Mouse (Mus musculus): ENCODE results near the gene Zswim1.
"Not testable (repeated sequence)": the region's sequence is repeated elsewhere in the genome, so short reads cannot be mapped to it uniquely, and the experiment has no call there.

The Zswim1 gene

GRCm38 (mm10) chr2:164862179-164862861 lies 39.8 kb downstream of the Zswim1 start:
- DNase-seq (ENCODE audit: extremely low spot score): no peak

GRCm38 (mm10) chr2:164863411-164863810 lies 40.9 kb downstream of the Zswim1 start:
- not testable (repeated sequence) for DNase-seq (ENCODE audit: extremely low spot score)

- DNase-seq (ENCODE audit: extremely low spot score): no peak
Observed at GRCm38 (mm10) chr2:164864593-164864992, 42.1 kb downstream of the Zswim1 start.

DNA sequence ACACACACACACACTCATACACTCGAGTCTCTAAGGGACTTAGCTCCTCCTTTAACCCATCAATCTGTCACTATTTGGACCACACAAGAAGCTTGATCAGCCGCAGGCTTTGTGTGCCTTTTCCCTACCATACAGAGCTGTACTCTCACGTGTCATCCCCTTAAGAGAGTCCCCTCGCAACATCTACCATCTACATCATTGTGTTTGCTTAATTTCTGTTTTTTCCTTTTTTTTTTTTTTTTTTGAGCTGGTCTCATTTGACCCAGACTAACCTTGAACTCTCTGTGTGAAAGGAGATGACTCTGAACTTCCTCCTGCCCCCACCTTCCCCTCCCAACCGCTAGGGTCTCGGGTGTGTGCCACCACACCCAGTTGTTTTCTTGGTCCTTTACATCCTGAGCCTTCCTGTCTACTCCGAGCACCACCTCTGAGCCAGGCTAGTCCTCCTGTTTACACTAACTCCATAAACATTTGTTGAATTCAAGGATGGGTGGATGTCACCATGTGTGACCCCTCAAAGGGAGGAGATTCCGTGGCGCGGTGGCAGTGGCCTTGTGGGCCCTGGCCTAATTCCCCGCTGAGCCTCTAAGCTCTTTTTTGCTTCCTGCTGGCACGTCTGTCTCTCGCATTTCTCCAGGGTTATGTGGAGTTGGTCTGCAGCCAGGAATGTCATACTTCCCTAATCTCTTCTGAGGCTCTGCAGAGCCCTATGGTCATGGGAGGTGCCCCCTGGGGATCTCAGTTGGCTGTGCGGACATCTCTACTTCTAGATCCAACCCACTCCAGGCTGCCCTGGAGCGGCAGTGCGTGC lies 44.5 kb downstream of the Zswim1 start:
- DNase-seq (ENCODE audit: extremely low spot score): no peak

DNA sequence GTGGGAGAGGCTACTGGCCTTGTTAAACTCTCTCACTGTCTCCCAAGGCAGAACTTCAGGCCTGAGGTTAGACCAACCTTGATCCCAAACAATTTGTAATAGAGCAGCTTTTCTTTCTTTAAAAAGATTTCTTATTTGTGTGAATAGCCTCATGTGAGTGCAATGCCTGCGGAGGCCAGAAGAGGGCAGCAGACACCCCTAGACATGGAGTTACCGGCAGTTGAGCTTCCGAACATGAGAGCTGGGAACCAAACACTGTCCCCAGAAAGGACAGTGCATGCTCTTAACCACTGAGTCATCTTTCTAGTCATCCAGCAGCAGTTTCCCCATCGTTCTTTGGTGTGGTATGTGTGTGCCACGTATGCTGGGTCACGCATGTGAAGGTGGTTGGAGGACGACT lies 45.1 kb downstream of the Zswim1 start:
- DNase-seq (ENCODE audit: extremely low spot score): no peak

GRCm38 (mm10) chr2:164868491-164868890 lies 46.0 kb downstream of the Zswim1 start:
- no peak for DNase-seq (ENCODE audit: extremely low spot score)

DNA sequence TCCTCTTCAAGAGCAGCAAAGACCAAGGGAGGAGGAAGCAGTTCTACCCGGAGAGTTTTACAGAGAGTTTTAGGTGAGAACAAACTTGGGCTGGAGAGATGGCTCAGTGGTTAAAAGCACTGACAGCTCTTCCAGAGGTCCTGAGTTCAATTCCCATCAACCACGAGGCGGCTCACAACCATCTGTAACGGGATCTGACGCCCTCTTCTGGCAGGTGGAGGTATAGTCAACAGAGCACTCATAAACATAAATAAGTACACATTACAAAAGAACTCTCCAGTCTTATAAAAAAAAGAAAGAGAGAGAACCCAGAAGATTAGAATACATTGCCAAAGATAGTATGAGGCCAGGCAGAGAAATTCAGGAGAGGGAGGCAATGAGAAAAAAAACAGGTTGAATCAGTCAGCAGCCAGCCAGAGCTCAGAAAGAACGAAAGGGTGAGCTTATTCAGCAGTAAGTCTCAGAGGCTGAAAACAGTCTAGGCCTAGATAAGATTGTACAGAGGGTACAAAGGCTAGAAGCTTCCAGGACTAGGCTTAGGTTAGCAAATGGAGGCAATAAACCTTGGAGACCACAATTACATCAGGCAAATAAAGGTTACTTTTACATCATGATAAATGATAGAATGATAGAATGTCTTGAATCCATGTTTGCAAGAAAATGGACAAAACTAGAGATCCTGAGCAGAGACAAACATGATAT lies 49.3 kb downstream of the Zswim1 start:
- no peak for DNase-seq (ENCODE audit: extremely low spot score)

- DNase-seq (ENCODE audit: extremely low spot score): no peak
Observed at GRCm38 (mm10) chr2:164873621-164874020, 51.1 kb downstream of the Zswim1 start.

DNA sequence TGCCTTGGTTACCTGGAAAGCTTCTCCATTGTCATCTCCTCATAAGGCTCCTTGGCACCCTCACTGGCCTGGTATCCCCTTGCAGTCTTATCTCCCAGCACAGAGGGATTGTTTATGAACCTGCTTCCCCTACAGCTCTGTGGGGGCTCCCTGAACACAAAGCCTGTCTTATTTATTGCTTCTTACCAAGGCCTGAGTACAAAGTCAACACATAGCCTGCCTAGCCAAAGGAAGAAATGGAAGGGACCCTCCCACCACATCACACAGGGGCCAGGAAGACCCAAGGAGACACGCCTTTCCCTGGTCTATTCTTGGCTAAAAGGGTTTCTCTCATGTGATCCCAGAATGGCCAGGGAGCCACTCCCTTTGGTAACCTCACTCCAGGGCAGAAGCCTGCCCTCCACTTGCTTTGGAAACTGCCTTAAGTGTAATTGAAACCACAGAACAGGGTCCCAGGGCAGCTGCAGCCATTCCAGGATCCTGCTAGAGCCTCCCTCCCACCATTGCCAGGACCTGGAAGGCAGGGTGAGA lies 51.8 kb downstream of the Zswim1 start:
- no peak for DNase-seq (ENCODE audit: extremely low spot score)

- DNase-seq (ENCODE audit: extremely low spot score): not testable (repeated sequence)
Observed at GRCm38 (mm10) chr2:164875648-164876047, 53.2 kb downstream of the Zswim1 start.

Measured in embryo, embryonic 9.5 days (tissue).